Mouse (Mus musculus): ENCODE measurements around the gene Olfr1112. TPM values are rescaled to one million over a fixed set of nuclear protein-coding genes. Genes with fewer than 3 reads are reported as not detected.

The Olfr1112 gene
- not detected for polyA plus RNA-seq (2017; shearing (Covaris generic))

DNA sequence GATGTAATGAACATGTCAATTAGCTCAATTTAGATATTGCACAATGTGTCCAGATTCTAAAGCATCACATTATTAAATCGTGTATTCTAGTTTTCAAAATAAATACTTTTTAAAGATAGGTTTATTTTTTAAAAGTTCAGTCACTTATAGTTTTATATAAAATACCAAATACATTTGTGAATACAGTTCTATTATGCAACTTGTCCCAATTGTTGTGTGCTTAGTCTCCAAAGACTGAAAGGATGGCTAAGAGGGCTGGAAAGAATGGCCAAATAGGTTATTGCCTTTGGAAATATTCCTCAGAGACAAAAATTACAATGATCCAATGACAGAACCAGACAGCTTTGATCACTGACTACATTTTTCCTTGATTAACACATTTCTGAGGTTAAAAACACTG is at the start of gene Olfr1112:
Gene Olfr1112 (plus strand): TSS at position 301 of the 400 bp plus-strand sequence.

DNA sequence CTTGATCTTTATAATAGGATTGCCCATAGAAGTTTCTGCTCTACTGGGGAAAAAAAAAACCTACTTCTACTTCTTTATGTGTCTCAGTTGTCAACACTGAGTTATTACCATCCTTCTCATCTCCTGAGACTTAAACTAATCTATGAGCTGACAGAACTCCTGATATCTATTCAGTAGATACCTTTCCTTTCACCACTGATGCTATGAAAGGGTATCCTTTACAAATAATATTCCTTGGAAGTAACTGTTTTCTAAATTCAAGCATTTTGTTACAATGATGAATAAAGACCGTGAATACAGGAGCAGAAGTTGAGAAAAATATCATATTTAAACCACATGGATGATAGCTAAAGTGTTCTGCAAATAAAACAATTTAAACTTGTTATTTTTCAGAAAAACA is 47.4 kb upstream of the Olfr1112 start, which contains the start of gene Olfr1110:
Gene Olfr1110 (minus strand): TSS at position 101 of the 400 bp plus-strand sequence.

DNA sequence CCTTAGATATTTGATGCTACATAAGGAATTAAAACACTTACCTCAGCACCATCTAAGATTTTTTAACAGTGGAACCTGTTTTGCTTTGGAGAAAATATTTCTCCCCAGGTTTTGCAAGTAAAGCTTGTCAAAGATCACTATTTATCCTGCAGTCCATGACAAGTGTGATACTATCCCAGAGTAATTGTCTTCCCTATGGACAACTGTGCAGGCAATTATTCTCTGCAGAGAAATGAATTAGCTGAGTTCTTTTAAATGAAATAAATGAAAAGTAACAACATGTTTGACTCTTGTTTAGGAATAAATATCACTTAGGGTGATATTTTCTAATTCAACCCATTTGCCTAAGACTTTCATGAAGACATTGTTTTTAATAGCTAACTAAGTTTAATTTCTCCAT is 35.1 kb upstream of the Olfr1112 start, which contains the start of gene Olfr1111:
Gene Olfr1111 (minus strand): TSS at position 101 of the 400 bp plus-strand sequence.

DNA sequence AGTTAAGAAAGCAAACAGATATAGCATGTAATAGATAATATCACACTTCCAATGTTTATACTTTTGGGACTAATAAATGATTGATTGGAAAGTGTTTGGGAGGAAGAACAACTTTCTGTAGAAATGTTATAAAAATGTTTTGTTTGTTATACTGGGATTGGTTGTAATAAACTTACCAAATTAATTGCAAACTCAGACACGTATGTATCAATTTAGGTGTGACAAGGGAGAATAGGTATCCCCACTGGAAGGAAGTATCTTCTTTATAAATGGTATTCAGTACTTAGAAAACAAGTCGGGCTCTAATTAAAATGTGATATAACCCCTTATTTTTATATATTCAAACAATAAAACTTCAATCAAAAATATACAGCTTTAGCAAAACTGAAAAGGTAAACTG is 21.1 kb downstream of the Olfr1112 start, which contains the start of gene Olfr1113:
Gene Olfr1113 (plus strand): TSS at position 301 of the 400 bp plus-strand sequence.

Other genes with a start within 250 kb of the Olfr1112 start
- not detected for gene Olfr1099, start 227.1 kb upstream of the Olfr1112 start, polyA plus RNA-seq (2017; shearing (Covaris generic))
- not detected for gene Olfr1100, start 207.8 kb upstream of the Olfr1112 start, polyA plus RNA-seq (2017; shearing (Covaris generic))
- gene Olfr1101, start 196.6 kb upstream of the Olfr1112 start, polyA plus RNA-seq (2017; shearing (Covaris generic)), result not detected
- gene Olfr1102, start 189.4 kb upstream of the Olfr1112 start, polyA plus RNA-seq (2017; shearing (Covaris generic)), result under 1 TPM in 1 of 2 experiments, not detected in 1; 0.62 TPM
- not detected for gene Olfr1104, start 160.7 kb upstream of the Olfr1112 start, polyA plus RNA-seq (2017; shearing (Covaris generic))
- gene Olfr1105, start 151.3 kb upstream of the Olfr1112 start, polyA plus RNA-seq (2017; shearing (Covaris generic)), result under 1 TPM; 0.07 to 0.67 TPM
- gene Olfr1106, start 135.5 kb upstream of the Olfr1112 start, polyA plus RNA-seq (2017; shearing (Covaris generic)), result not detected
- under 1 TPM in 1 of 2 experiments, not detected in 1; 0.27 TPM for gene Olfr1107, start 112.0 kb upstream of the Olfr1112 start, polyA plus RNA-seq (2017; shearing (Covaris generic))
- gene Olfr1109, start 91.8 kb upstream of the Olfr1112 start, polyA plus RNA-seq (2017; shearing (Covaris generic)), result under 1 TPM; 0.11 to 0.34 TPM
- not detected for gene Olfr259, start 73.2 kb upstream of the Olfr1112 start, polyA plus RNA-seq (2017; shearing (Covaris generic))
- gene Olfr1110, start 47.5 kb upstream of the Olfr1112 start, polyA plus RNA-seq (2017; shearing (Covaris generic)), result not detected
- gene Olfr1111, start 35.2 kb upstream of the Olfr1112 start, polyA plus RNA-seq (2017; shearing (Covaris generic)), result not detected
- not detected for gene Olfr1113, start 21.2 kb downstream of the Olfr1112 start, polyA plus RNA-seq (2017; shearing (Covaris generic))
- not detected for gene Olfr1115, start 60.2 kb downstream of the Olfr1112 start, polyA plus RNA-seq (2017; shearing (Covaris generic))
- under 1 TPM; 0.06 to 0.15 TPM for gene Olfr1116, start 79.7 kb downstream of the Olfr1112 start, polyA plus RNA-seq (2017; shearing (Covaris generic))
- not detected for gene Olfr1118, start 119.8 kb downstream of the Olfr1112 start, polyA plus RNA-seq (2017; shearing (Covaris generic))
- under 1 TPM; 0.11 to 0.24 TPM for gene Olfr1120, start 167.0 kb downstream of the Olfr1112 start, polyA plus RNA-seq (2017; shearing (Covaris generic))
- under 1 TPM in 1 of 2 experiments, not detected in 1; 0.42 TPM for gene Olfr1121, start 182.1 kb downstream of the Olfr1112 start, polyA plus RNA-seq (2017; shearing (Covaris generic))
- gene Olfr1122, start 198.1 kb downstream of the Olfr1112 start, polyA plus RNA-seq (2017; shearing (Covaris generic)), result 1 to 10 TPM in 1 of 2 experiments, under 1 TPM in 1; 0.41 to 1.8 TPM
- gene Olfr1123, start 228.8 kb downstream of the Olfr1112 start, polyA plus RNA-seq (2017; shearing (Covaris generic)), result not detected
- under 1 TPM; 0.31 to 0.48 TPM for gene Olfr1124, start 242.5 kb downstream of the Olfr1112 start, polyA plus RNA-seq (2017; shearing (Covaris generic))

All from inflammation-experienced regulatory T-cells (primary cell).